Mouse (Mus musculus) liver, embryonic 12.5 days (tissue): ENCODE data around the gene Rbks. TPM values are rescaled to one million over a fixed set of nuclear protein-coding genes. Genes with fewer than 3 reads are reported as not detected.

Experiments used
- ATAC-seq: fragments of 200-750 bp; cut with Nextera tagmentation; 2 replicates; pipeline ENCODE4 v1.8.0; 2017; ENCODE audit warnings: moderate number of reproducible peaks, mild to moderate bottlenecking, moderate library complexity
- H3K27ac ChIP-seq: fragments of 300-500 bp; sonication (generic); 2 replicates; pipeline ENCODE4 v1.5.1; 2016; ENCODE audit warnings: mild to moderate bottlenecking
- H3K27me3 ChIP-seq: fragments of 300-500 bp; sonication (generic); replicated peaks from 2 replicates; pipeline ENCODE4 v1.6.1; 2016; ENCODE audit warnings: mild to moderate bottlenecking, moderate library complexity
- H3K36me3 ChIP-seq: fragments of 300-500 bp; sonication (generic); 2 replicates; pipeline ENCODE4 v1.6.1; 2016; ENCODE audit warnings: mild to moderate bottlenecking, moderate library complexity
- H3K4me1 ChIP-seq: fragments of 300-500 bp; sonication (generic); 2 replicates; pipeline ENCODE4 v1.6.1; 2016
- H3K4me2 ChIP-seq: fragments of 300-500 bp; sonication (generic); 2 replicates; pipeline ENCODE4 v1.6.1; 2016; ENCODE audit warnings: mild to moderate bottlenecking, moderate library complexity
- H3K4me3 ChIP-seq: fragments of 300-500 bp; sonication (generic); 2 replicates; pipeline ENCODE4 v1.5.1; 2016; ENCODE audit warnings: mild to moderate bottlenecking, moderate library complexity
- H3K9ac ChIP-seq: fragments of 300-500 bp; sonication (generic); 2 replicates; pipeline ENCODE4 v1.6.1; 2016; ENCODE audit warnings: mild to moderate bottlenecking, moderate library complexity
- H3K9me3 ChIP-seq: fragments of 300-500 bp; sonication (generic); replicated peaks from 2 replicates; pipeline ENCODE4 v1.6.1; 2016; ENCODE audit warnings: mild to moderate bottlenecking, moderate library complexity
- WGBS: fragments of 180-500 bp; shearing (Covaris S2); methylation state at CpG from one replicate; pipeline ENCODE4 v1.1.7; 2016; ENCODE audit not compliant: insufficient replicate concordance; 5-methylcytosine and 5-hydroxymethylcytosine counted together
- polyA plus RNA-seq: library from polyadenylated mRNA; unstranded; fragments of >200 nt; fragmentation: Nextera tagmentation; extraction: Ambion mirVana; gene quantifications from 2 replicates; pipeline ENCODE4 v1.2.1, GENCODE M21; 2016

Rbks gene
- polyA plus RNA-seq, 1 experiment from 2014 or later: 20.8 TPM

GRCm38 (mm10) chr5:31704971-31705370 is 7.5 kb upstream of the Rbks start:
- peaks cover 16% of the 10 kb centered on the region for H3K4me1 ChIP-seq
- peaks cover 48% of the 10 kb centered on the region for H3K36me3 ChIP-seq
- no peak for ATAC-seq
- H3K27ac ChIP-seq: no peak overlapping the region
- 83% methylated on average over 5 of the region's 5 CpGs for WGBS
- no peak overlapping the region for H3K4me2 ChIP-seq
- no peak overlapping the region for H3K9ac ChIP-seq
- no peak overlapping the region for H3K4me3 ChIP-seq
- no peaks in the 10 kb centered on the region for H3K9me3 ChIP-seq
- no peaks in the 10 kb centered on the region for H3K27me3 ChIP-seq

GRCm38 (mm10) chr5:31699397-31699796 is 2.0 kb upstream of the Rbks start:
- peaks cover 32% of the 10 kb centered on the region for H3K36me3 ChIP-seq
- no peak overlapping the region; the same call in 1 of the 2 replicates for H3K27ac ChIP-seq
- H3K4me3 ChIP-seq: no peak overlapping the region
- no peak for ATAC-seq
- no peaks in the 10 kb centered on the region for H3K9me3 ChIP-seq
- H3K4me2 ChIP-seq: peak overlapping the region; percentile 88
- no peak overlapping the region for H3K9ac ChIP-seq
- no peaks in the 10 kb centered on the region for H3K27me3 ChIP-seq
- H3K4me1 ChIP-seq: peaks cover 54% of the 10 kb centered on the region

GRCm38 (mm10) chr5:31698931-31699330 is 1.5 kb upstream of the Rbks start:
- no peaks in the 10 kb centered on the region for H3K27me3 ChIP-seq
- no peak for ATAC-seq
- H3K36me3 ChIP-seq: peaks cover 28% of the 10 kb centered on the region
- H3K9me3 ChIP-seq: no peaks in the 10 kb centered on the region
- H3K27ac ChIP-seq: peak overlapping the region; percentile 50
- peak overlapping the region; percentile 81; the same call in 1 of the 2 replicates for H3K9ac ChIP-seq
- H3K4me2 ChIP-seq: peak overlapping the region; percentile 88
- 52% methylated on average over 4 of the region's 4 CpGs for WGBS
- H3K4me3 ChIP-seq: no peak overlapping the region
- H3K4me1 ChIP-seq: peaks cover 54% of the 10 kb centered on the region

GRCm38 (mm10) chr5:31698297-31698726 is 885 bp upstream of the Rbks start:
- Histone ChIP-seq H3K4me1 (peaks cover 54% of the 10 kb centered on the region), H3K4me2 (peak overlapping the region; percentile 88), H3K27me3 (no peaks in the 10 kb centered on the region), H3K27ac (peak overlapping the region; percentile 96), H3K9me3 (no peaks in the 10 kb centered on the region), H3K9ac (peak overlapping the region; percentile 81), H3K4me3 (peak overlapping the region; percentile 88), H3K36me3 (peaks cover 21% of the 10 kb centered on the region)
- WGBS: 3% methylated on average over 16 of the region's 16 CpGs
- peak; percentile 72 for ATAC-seq

GRCm38 (mm10) chr5:31697644-31698296 is 343 bp upstream of the Rbks start, which contains the start of gene Babam2:
Babam2 (plus strand) TSS chr5:31697684.
- no peaks in the 10 kb centered on the region for H3K27me3 ChIP-seq
- H3K9ac ChIP-seq: peak within 1 kb of the TSS; percentile 81
- under 1% methylated on average over 71 of the region's 71 CpGs for WGBS
- H3K4me1 ChIP-seq: peaks cover 53% of the 10 kb centered on the region
- H3K36me3 ChIP-seq: peaks cover 16% of the 10 kb centered on the region
- peak within 1 kb of the TSS; percentile 96 for H3K27ac ChIP-seq
- peak; percentile 92 for ATAC-seq
- peak within 1 kb of the TSS; percentile 88 for H3K4me3 ChIP-seq
- peak within 1 kb of the TSS; percentile 88 for H3K4me2 ChIP-seq
- no peaks in the 10 kb centered on the region for H3K9me3 ChIP-seq

GRCm38 (mm10) chr5:31693191-31693590 is 4.2 kb downstream of the Rbks start:
- no peak overlapping the region for H3K4me2 ChIP-seq
- peaks cover 5% of the 10 kb centered on the region; the same call in 1 of the 2 replicates for H3K36me3 ChIP-seq
- H3K9ac ChIP-seq: no peak overlapping the region
- H3K27ac ChIP-seq: no peak overlapping the region
- H3K4me3 ChIP-seq: no peak overlapping the region
- peaks cover 37% of the 10 kb centered on the region for H3K4me1 ChIP-seq
- no peaks in the 10 kb centered on the region for H3K9me3 ChIP-seq
- no peaks in the 10 kb centered on the region for H3K27me3 ChIP-seq
- ATAC-seq: no peak

GRCm38 (mm10) chr5:31687972-31688371 is 9.5 kb downstream of the Rbks start:
- ATAC-seq: no peak

GRCm38 (mm10) chr5:31686040-31686439 is 11.4 kb downstream of the Rbks start:
- peak overlapping the region; percentile 89 for H3K27ac ChIP-seq
- no peaks in the 10 kb centered on the region for H3K27me3 ChIP-seq
- peaks cover 42% of the 10 kb centered on the region for H3K4me1 ChIP-seq
- peak overlapping the region; percentile 69 for H3K4me2 ChIP-seq
- no peaks in the 10 kb centered on the region for H3K9me3 ChIP-seq
- peak; percentile 100 for ATAC-seq
- H3K4me3 ChIP-seq: peak overlapping the region; percentile 43
- H3K9ac ChIP-seq: peak overlapping the region; percentile 48; the same call in 1 of the 2 replicates
- H3K36me3 ChIP-seq: no peaks in the 10 kb centered on the region
- 19% methylated on average over 2 of the region's 2 CpGs for WGBS

More at GRCm38 (mm10) chr5:31687972-31688371, 9.5 kb downstream of the Rbks start:
- Histone ChIP-seq H3K9me3 (no peaks in the 10 kb centered on the region), H3K27ac (peak overlapping the region; percentile 82), H3K4me3 (no peak overlapping the region), H3K36me3 (no peaks in the 10 kb centered on the region), H3K27me3 (no peaks in the 10 kb centered on the region), H3K4me2 (0 out of 2 replicates have a peak overlapping the region, but pooled peaks have one; percentile 16), H3K9ac (0 out of 2 replicates have a peak overlapping the region, but pooled peaks have one; percentile 22), H3K4me1 (peaks cover 42% of the 10 kb centered on the region)
- WGBS: 53% methylated on average over 3 of the region's 3 CpGs

- WGBS: 78% methylated on average over 1 of the region's 1 CpGs
- Histone ChIP-seq H3K4me3 (no peak overlapping the region), H3K4me1 (peaks cover 27% of the 10 kb centered on the region), H3K4me2 (no peak overlapping the region), H3K9me3 (no peaks in the 10 kb centered on the region), H3K27ac (no peak overlapping the region), H3K36me3 (peaks cover 5% of the 10 kb centered on the region), H3K9ac (no peak overlapping the region), H3K27me3 (no peaks in the 10 kb centered on the region)
- no peak for ATAC-seq
These were observed 15.1 kb downstream of the Rbks start for GRCm38 (mm10) chr5:31682305-31682704.

- H3K27me3 ChIP-seq: no peaks in the 10 kb centered on the region
- no peak for ATAC-seq
- no peak overlapping the region for H3K9ac ChIP-seq
- peaks cover 16% of the 10 kb centered on the region for H3K4me1 ChIP-seq
- H3K4me2 ChIP-seq: no peak overlapping the region
- H3K9me3 ChIP-seq: no peaks in the 10 kb centered on the region
- H3K4me3 ChIP-seq: no peak overlapping the region
- H3K36me3 ChIP-seq: peaks cover 5% of the 10 kb centered on the region
- WGBS: 61% methylated on average over 4 of the region's 4 CpGs
- H3K27ac ChIP-seq: no peak overlapping the region
These were observed 17.2 kb downstream of the Rbks start for GRCm38 (mm10) chr5:31680183-31680582.

GRCm38 (mm10) chr5:31678000-31678399 is 19.4 kb downstream of the Rbks start:
- ATAC-seq: no peak
- H3K27me3 ChIP-seq: no peaks in the 10 kb centered on the region
- no peak overlapping the region for H3K27ac ChIP-seq
- H3K9ac ChIP-seq: no peak overlapping the region
- WGBS: 64% methylated on average over 1 of the region's 1 CpGs
- H3K4me1 ChIP-seq: 0 out of 2 replicates have a peak, but pooled peaks cover 4% of the 10 kb centered on the region
- no peaks in the 10 kb centered on the region for H3K9me3 ChIP-seq
- no peak overlapping the region for H3K4me2 ChIP-seq
- H3K4me3 ChIP-seq: no peak overlapping the region
- H3K36me3 ChIP-seq: peaks cover 5% of the 10 kb centered on the region

GRCm38 (mm10) chr5:31673431-31673830 is 24.0 kb downstream of the Rbks start:
- no peak overlapping the region for H3K4me3 ChIP-seq
- no peaks in the 10 kb centered on the region for H3K9me3 ChIP-seq
- no peaks in the 10 kb centered on the region for H3K36me3 ChIP-seq
- no peak overlapping the region for H3K4me2 ChIP-seq
- H3K4me1 ChIP-seq: peaks cover 4% of the 10 kb centered on the region; the same call in 1 of the 2 replicates
- H3K27ac ChIP-seq: no peak overlapping the region
- no peak overlapping the region for H3K9ac ChIP-seq
- WGBS: 70% methylated on average over 2 of the region's 2 CpGs
- no peak for ATAC-seq
- no peaks in the 10 kb centered on the region for H3K27me3 ChIP-seq
